19 mouse cellular contexts compared by ENCODE assay signal in genomic region chr7:73620341-73620740, GRCm38 (mm10).
A peak's percentile ranks its signal among the peaks of the same experiment; 100 is the strongest.
DNase-seq lines count a peak whose midpoint lies in the region; ATAC-seq and TF ChIP-seq lines count a peak whose summit lies in the region.
"Had no signal": no experiment of that assay in that cellular context is flagged by ENCODE, and none has a peak within 500 bp of the region (broad histone marks: within the 10 kb centered on the region; RNA-seq: fewer than 3 reads in every experiment).

No protein-coding gene starts in this region.

- ATAC-seq in heart, embryonic 13.5 days (ENCODE audit: extremely low read depth, insufficient number of reproducible peaks, low FRiP score, low TSS enrichment): no peak
- ATAC-seq in megakaryocyte, adult 5-6 weeks (ENCODE audit: poor library complexity, severe bottlenecking): no peak
- ATAC-seq in forebrain, embryonic 15.5 days (replicated peaks): no peak
- no peak for ATAC-seq in megakaryocyte-erythroid progenitor cell, adult 5-6 weeks (replicated peaks; ENCODE audit: low FRiP score, low TSS enrichment, poor library complexity, severe bottlenecking)
- ATAC-seq: inflammation-experienced regulatory T-cells, adult 6 months had no signal

- 0 out of 2 replicates have a peak overlapping the region, but pooled peaks have one; percentile 31 for H3K27ac ChIP-seq in heart, embryonic 13.5 days (replicated peaks)
- 0 out of 2 replicates have a peak overlapping the region, but pooled peaks have one; percentile 2 for H3K27ac ChIP-seq in MEL (ENCODE audit: control insufficient read depth, low read depth, low read length)
- peak overlapping the region; percentile 67 for H3K27ac ChIP-seq in forebrain, embryonic 15.5 days (replicated peaks)
- H3K27ac ChIP-seq: heart, embryonic 15.5 days; lung, embryonic 15.5 days had no signal

- peaks cover 24% of the 10 kb centered on the region for H3K4me1 ChIP-seq in heart, embryonic 13.5 days
- peaks cover 39% of the 10 kb centered on the region for H3K4me1 ChIP-seq in megakaryocyte, embryonic 14.5 days
- H3K4me1 ChIP-seq in MEL (ENCODE audit: control insufficient read depth in 1 of 2, insufficient read depth in 2 of 2, low read length in 2 of 2): peaks cover 2 to 9% of the 10 kb centered on the region in 2 experiments
- H3K4me1 ChIP-seq in forebrain, embryonic 15.5 days: peaks cover 32% of the 10 kb centered on the region

- TF ChIP-seq CTCF in MEL (IDR thresholded peaks at IDR 0.05 in 2 of 3, conservative IDR thresholded peaks at IDR 0.05 in 1 of 3; ENCODE audit: control insufficient read depth in 1 of 3, insufficient read depth in 1 of 3, low read depth in 2 of 3, low read length in 3 of 3, poor library complexity in 1 of 3, severe bottlenecking in 1 of 3): no peak

- H3K4me2 ChIP-seq in heart, embryonic 13.5 days: no peak overlapping the region
- no peak overlapping the region for H3K4me2 ChIP-seq in forebrain, embryonic 15.5 days (replicated peaks)
- H3K4me2 ChIP-seq: heart, embryonic 15.5 days; liver, embryonic 11.5 days; lung, embryonic 15.5 days had no signal

- no peaks in the 10 kb centered on the region for H3K36me3 ChIP-seq in heart, embryonic 13.5 days
- H3K36me3 ChIP-seq in megakaryocyte, embryonic 14.5 days (replicated peaks; ENCODE audit: low read length): no peaks in the 10 kb centered on the region
- peaks cover 0 to 12% of the 10 kb centered on the region in 2 experiments; a peak in 2 of 4 replicates for H3K36me3 ChIP-seq in MEL (ENCODE audit: control insufficient read depth in 1 of 2, insufficient read depth in 2 of 2, low read length in 2 of 2)
- no peaks in the 10 kb centered on the region for H3K36me3 ChIP-seq in forebrain, embryonic 15.5 days
- H3K36me3 ChIP-seq: heart, embryonic 15.5 days; lung, embryonic 15.5 days had no signal

- WGBS in heart, embryonic 13.5 days: 88% methylated on average over 9 of the region's 9 CpGs
- 83% methylated on average over 9 of the region's 9 CpGs for WGBS in forebrain, embryonic 15.5 days

- no peak overlapping the region for H3K4me3 ChIP-seq in heart, embryonic 13.5 days
- peak overlapping the region; percentile 64 for H3K4me3 ChIP-seq in megakaryocyte, embryonic 14.5 days (replicated peaks)
- no peak overlapping the region for H3K4me3 ChIP-seq in MEL (ENCODE audit: control insufficient read depth in 1 of 2, insufficient read depth in 1 of 2, low read depth in 2 of 2, low read length in 2 of 2)
- no peak overlapping the region for H3K4me3 ChIP-seq in forebrain, embryonic 15.5 days
- H3K4me3 ChIP-seq: erythroblast, embryonic 14.5 days; heart, embryonic 15.5 days; lung, embryonic 15.5 days had no signal

- no peak overlapping the region for H3K9ac ChIP-seq in heart, embryonic 13.5 days
- no peak overlapping the region for H3K9ac ChIP-seq in MEL (ENCODE audit: control insufficient read depth, low read depth, low read length, poor library complexity, severe bottlenecking)
- no peak overlapping the region for H3K9ac ChIP-seq in forebrain, embryonic 15.5 days (replicated peaks)
- H3K9ac ChIP-seq: heart, embryonic 15.5 days; lung, embryonic 15.5 days had no signal

- H3K79me2 ChIP-seq in MEL (ENCODE audit: control insufficient read depth, insufficient read depth, low read length, poor library complexity): peaks cover 12% of the 10 kb centered on the region; the same call in 1 of the 2 replicates

- H3K9me3 ChIP-seq in heart, embryonic 13.5 days: no peaks in the 10 kb centered on the region
- H3K9me3 ChIP-seq in megakaryocyte, embryonic 14.5 days: no peaks in the 10 kb centered on the region
- H3K9me3 ChIP-seq in MEL (replicated peaks; ENCODE audit: insufficient read depth, low read length): no peaks in the 10 kb centered on the region
- H3K9me3 ChIP-seq in forebrain, embryonic 15.5 days: no peaks in the 10 kb centered on the region
- H3K9me3 ChIP-seq: heart, embryonic 15.5 days; lung, embryonic 15.5 days had no signal

- DNase-seq in heart, adult 11 months: no peak
- no peak for DNase-seq in MEL (ENCODE audit: low read depth, low spot score)
- no peak for DNase-seq in lung, postnatal 14 days
- DNase-seq: B cell, adult 2 months; kidney, adult 9 months; kidney, postnatal 4 days; retina, postnatal 1 day; right cerebral cortex, postnatal 4 days; thymus, postnatal 14 days had no signal

- no peaks in the 10 kb centered on the region for H3K27me3 ChIP-seq in heart, embryonic 13.5 days (replicated peaks)
- H3K27me3 ChIP-seq in megakaryocyte, embryonic 14.5 days (replicated peaks): no peaks in the 10 kb centered on the region
- no peaks in the 10 kb centered on the region for H3K27me3 ChIP-seq in MEL (ENCODE audit: control insufficient read depth in 1 of 2, insufficient read depth in 2 of 2, low read length in 2 of 2)
- H3K27me3 ChIP-seq in forebrain, embryonic 15.5 days: no peaks in the 10 kb centered on the region
- H3K27me3 ChIP-seq: heart, embryonic 15.5 days; lung, embryonic 15.5 days had no signal

- no peak for TF ChIP-seq POLR2A in MEL (IDR thresholded peaks at IDR 0.05; ENCODE audit: control insufficient read depth in 1 of 2, insufficient read depth in 1 of 2, low read depth in 1 of 2, low read length in 2 of 2, poor library complexity in 1 of 2)

- no peak for TF ChIP-seq RAD21 in MEL (IDR thresholded peaks at IDR 0.05; ENCODE audit: low read depth, low read length)

- TF ChIP-seq EP300 in MEL (IDR thresholded peaks at IDR 0.05; ENCODE audit: low read depth in 1 of 2, low read length in 2 of 2): no peak

TF ChIP-seq in MEL, 35 proteins besides CTCF, POLR2A, EP300 and RAD21:
- TF ChIP-seq CHD2 (IDR thresholded peaks at IDR 0.05; ENCODE audit: low read length) (no peak), ZNF384 (IDR thresholded peaks at IDR 0.05; ENCODE audit: low read depth, low read length) (peak; percentile 46; the same call in 1 of the 2 replicates)
TF ChIP-seq in MEL: peak in this region for 1.

Comparison
In these comparisons a context has a peak if more than half of its experiments do, and no peak if none do; other contexts are left out.
1. H3K27ac ChIP-seq: peak in every context shown above with its lines; median percentile 67 in forebrain, embryonic 15.5 days; 31 in heart, embryonic 13.5 days; 2 in MEL.